Mouse (Mus musculus) layer of hippocampus, postnatal 10 days (tissue): ENCODE results near the gene Snrpa. TPM values are rescaled to one million over a fixed set of nuclear protein-coding genes. Genes with fewer than 3 reads are reported as not detected.
A peak's percentile ranks its signal among the peaks of the same experiment; 100 is the strongest.

Source experiments
- DNase-seq, 2 experiments: peaks; one replicate each; pipeline ENCODE4 v3.0.0; 2021; ENCODE audit warnings: low spot score in 2 of 2
- microRNA-seq, 2 experiments: library from miRNA; unstranded; fragments of <30 nt; microRNA quantifications; one replicate each; pipeline ENCODE4 v1.2.0; 2021
- total RNA-seq, 2 experiments: library from RNA; stranded (reverse); gene quantifications; 2 replicates each; pipeline ENCODE4 v1.2.3; 2021

Snrpa gene
- total RNA-seq, 2 experiments from 2014 or later = 78.9 to 87.5 TPM

GRCm38 (mm10) chr7:27167475-27168094, 28.5 kb downstream of the Snrpa start:
- no peak for DNase-seq

GRCm38 (mm10) chr7:27166614-27167474, 29.2 kb downstream of the Snrpa start, which contains the start of gene Egln2:
Egln2 (minus strand) TSS chr7:27166802.
- DNase-seq = peak; percentile 95

GRCm38 (mm10) chr7:27166229-27166613, 29.9 kb downstream of the Snrpa start:
- peak; percentile 81 to 88 for DNase-seq

GRCm38 (mm10) chr7:27165696-27166095, 30.4 kb downstream of the Snrpa start:
- no peak for DNase-seq

GRCm38 (mm10) chr7:27165007-27165655, 30.9 kb downstream of the Snrpa start:
- no peak for DNase-seq

GRCm38 (mm10) chr7:27164112-27164947, 31.7 kb downstream of the Snrpa start:
- DNase-seq = peak in 1 of 2 experiments; percentile 71

GRCm38 (mm10) chr7:27163450-27163805, 32.6 kb downstream of the Snrpa start:
- DNase-seq = no peak

- DNase-seq = no peak
These were observed 33.2 kb downstream of the Snrpa start for GRCm38 (mm10) chr7:27162780-27163449.

- no peak for DNase-seq
These were observed 34.3 kb downstream of the Snrpa start for GRCm38 (mm10) chr7:27161744-27162143.

GRCm38 (mm10) chr7:27160921-27161320, 35.1 kb downstream of the Snrpa start:
- DNase-seq = no peak

GRCm38 (mm10) chr7:27159882-27160281, 36.2 kb downstream of the Snrpa start:
- DNase-seq = peak; percentile 90 to 91

- no peak for DNase-seq
These were observed 36.8 kb downstream of the Snrpa start for GRCm38 (mm10) chr7:27159256-27159655.

GRCm38 (mm10) chr7:27158171-27158570, 37.9 kb downstream of the Snrpa start:
- no peak for DNase-seq

- DNase-seq = peak; percentile 22 to 38
These were observed 40.1 kb downstream of the Snrpa start for GRCm38 (mm10) chr7:27156005-27156404.

GRCm38 (mm10) chr7:27153205-27153764, 42.8 kb downstream of the Snrpa start, which contains the start of gene Cyp2t4:
Cyp2t4 (plus strand) TSS chr7:27153714.
- DNase-seq = no peak

Small RNA genes lying within 50 kb of the gene (microRNA-seq; reads per million reads assigned to microRNA genes)
- gene Mir1191 (0 reads per million in 2 experiments), gene Mir3101 (0.89 to 0.98 reads per million in 2 experiments)

Other genes starting within 250 kb of the Snrpa start
- not detected for gene Cyp2a12, start 167.2 kb downstream of the Snrpa start, total RNA-seq
- under 1 TPM; 0.18 to 0.51 TPM for gene Cyp2f2, start 76.4 kb downstream of the Snrpa start, total RNA-seq
- not detected for gene Cyp2t4, start 42.6 kb downstream of the Snrpa start, total RNA-seq
- gene Egln2, start 29.5 kb downstream of the Snrpa start, total RNA-seq = 10 to 100 TPM; 85.9 to 88.9 TPM
- gene Rab4b, start 17.4 kb downstream of the Snrpa start, total RNA-seq = 10 to 100 TPM; 76.6 to 84.2 TPM
- gene Gm21983, start 15.2 kb downstream of the Snrpa start, total RNA-seq = under 1 TPM in 1 of 2 experiments, not detected in 1; 0.75 TPM
- gene Mia, start 15.1 kb downstream of the Snrpa start, total RNA-seq = 10 to 100 TPM; 10.9 to 13.9 TPM
- 10 to 100 TPM; 17.8 to 22.1 TPM for gene BC024978, start 490 bp downstream of the Snrpa start, total RNA-seq
- gene Itpkc, start 32.4 kb upstream of the Snrpa start, total RNA-seq = 10 to 100 TPM in 1 of 2 experiments, 1 to 10 TPM in 1; 9.5 to 10.8 TPM
- gene Coq8b, start 36.8 kb upstream of the Snrpa start, total RNA-seq = 10 to 100 TPM; 26.9 to 29.5 TPM
- 100 to 1,000 TPM; 126 to 127 TPM for gene Numbl, start 62.2 kb upstream of the Snrpa start, total RNA-seq
- 10 to 100 TPM; 49.9 to 59.2 TPM for gene Ltbp4, start 141.4 kb upstream of the Snrpa start, total RNA-seq
- 10 to 100 TPM; 24.9 to 29.9 TPM for gene Shkbp1, start 159.7 kb upstream of the Snrpa start, total RNA-seq
- gene Gm20479, start 161.1 kb upstream of the Snrpa start, total RNA-seq = not detected